In the genomic region with DNA sequence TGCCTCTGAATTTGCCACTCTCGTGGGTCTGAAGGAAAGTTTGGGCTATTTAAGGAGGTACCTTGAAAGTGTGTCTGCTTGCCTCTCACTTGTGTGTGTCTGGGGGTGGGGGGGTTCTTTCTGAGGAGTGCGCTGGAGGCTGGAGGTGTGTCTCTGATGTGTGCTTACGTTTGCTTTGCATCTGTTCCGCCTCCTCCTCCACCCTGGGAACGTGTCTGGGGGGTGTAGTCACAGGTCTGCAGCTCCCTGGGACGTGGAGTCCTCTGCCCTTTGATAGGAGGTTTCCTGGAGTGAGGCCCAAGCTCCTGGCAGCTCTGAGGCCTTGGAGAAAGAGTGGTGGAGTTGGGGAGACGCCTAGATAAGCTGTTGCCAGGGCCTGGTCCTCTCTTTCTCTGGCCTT, we compare ENCODE assay signal across 7 mouse cellular contexts. TPM values are rescaled to one million over a fixed set of nuclear protein-coding genes. Genes with fewer than 3 reads are reported as not detected.
DNase-seq lines count a peak whose midpoint lies in the region; ATAC-seq and TF ChIP-seq lines count a peak whose summit lies in the region.

No protein-coding gene starts in this region.

- H3K36me3 ChIP-seq in intestine, postnatal 0 days (ENCODE audit: control insufficient read depth, insufficient read depth): no peaks in the 10 kb centered on the region; the same call in 1 of the 2 replicates
- H3K36me3 ChIP-seq in liver, embryonic 16.5 days (ENCODE audit: control insufficient read depth, insufficient read depth): no peaks in the 10 kb centered on the region
- no peaks in the 10 kb centered on the region for H3K36me3 ChIP-seq in neural tube, embryonic 15.5 days

- H3K9me3 ChIP-seq in intestine, postnatal 0 days (ENCODE audit: control insufficient read depth): no peaks in the 10 kb centered on the region
- no peaks in the 10 kb centered on the region for H3K9me3 ChIP-seq in liver, embryonic 16.5 days (replicated peaks; ENCODE audit: control insufficient read depth, low read length)
- no peaks in the 10 kb centered on the region for H3K9me3 ChIP-seq in neural tube, embryonic 15.5 days (replicated peaks)

- H3K4me1 ChIP-seq in intestine, postnatal 0 days (replicated peaks; ENCODE audit: control insufficient read depth, insufficient read depth, low read length): peaks cover 35% of the 10 kb centered on the region
- H3K4me1 ChIP-seq in liver, embryonic 16.5 days (ENCODE audit: control insufficient read depth, low read depth, low read length): peaks cover 17% of the 10 kb centered on the region
- peaks cover 83% of the 10 kb centered on the region for H3K4me1 ChIP-seq in neural tube, embryonic 15.5 days

- peak overlapping the region; percentile 84 for H3K4me2 ChIP-seq in intestine, postnatal 0 days (replicated peaks; ENCODE audit: low read depth)
- H3K4me2 ChIP-seq in liver, embryonic 16.5 days (ENCODE audit: low read depth, low read length): peak overlapping the region; percentile 50
- H3K4me2 ChIP-seq in neural tube, embryonic 15.5 days: peak overlapping the region; percentile 98

- peak overlapping the region; percentile 98 for H3K4me3 ChIP-seq in intestine, postnatal 0 days (ENCODE audit: low read depth, low read length)
- peak overlapping the region; percentile 41 for H3K4me3 ChIP-seq in liver, embryonic 16.5 days (ENCODE audit: low read depth, low read length)
- peak overlapping the region; percentile 72 for H3K4me3 ChIP-seq in neural tube, embryonic 15.5 days (replicated peaks)

- ATAC-seq in intestine, postnatal 0 days: peak; percentile 47
- peak; percentile 55 for ATAC-seq in liver, embryonic 16.5 days (ENCODE audit: low read depth)
- no peak for ATAC-seq in neural tube, embryonic 15.5 days (ENCODE audit: low FRiP score)

- H3K27ac ChIP-seq in intestine, postnatal 0 days (ENCODE audit: low read depth, low read length): peak overlapping the region; percentile 83
- H3K27ac ChIP-seq in liver, embryonic 16.5 days (ENCODE audit: low read length): peak overlapping the region; percentile 78
- peak overlapping the region; percentile 78 for H3K27ac ChIP-seq in neural tube, embryonic 15.5 days (replicated peaks)

- no peak overlapping the region for H3K9ac ChIP-seq in intestine, postnatal 0 days (ENCODE audit: low read depth, low read length)
- H3K9ac ChIP-seq in liver, embryonic 16.5 days (ENCODE audit: low read depth, low read length): no peak overlapping the region; the same call in 1 of the 2 replicates
- no peak overlapping the region for H3K9ac ChIP-seq in neural tube, embryonic 15.5 days (replicated peaks)

- no peaks in the 10 kb centered on the region for H3K27me3 ChIP-seq in intestine, postnatal 0 days (replicated peaks; ENCODE audit: control insufficient read depth, insufficient read depth, low read length)
- peaks cover 23% of the 10 kb centered on the region for H3K27me3 ChIP-seq in liver, embryonic 16.5 days (ENCODE audit: control insufficient read depth, insufficient read depth, low read depth, low read length)
- no peaks in the 10 kb centered on the region for H3K27me3 ChIP-seq in neural tube, embryonic 15.5 days (replicated peaks)

- DNase-seq in adrenal gland, adult 2 months: peak; percentile 93
- DNase-seq in cerebellum, adult 9-10 months: peak; percentile 56
- DNase-seq in heart, adult 18-20 months: peak; percentile 94 to 96
- DNase-seq in left cerebral cortex, adult 11 months (ENCODE audit: low spot score): no peak

- TF ChIP-seq CTCF in intestine, postnatal 0 days (IDR thresholded peaks at IDR 0.05; ENCODE audit: low read depth): no peak

- 5% methylated on average over 7 of the region's 7 CpGs for WGBS in intestine, postnatal 0 days
- 27% methylated on average over 7 of the region's 7 CpGs for WGBS in liver, embryonic 16.5 days (ENCODE audit: insufficient replicate concordance)
- WGBS in neural tube, embryonic 15.5 days: 16% methylated on average over 7 of the region's 7 CpGs

RNA-seq across cellular contexts. Expression of gene Bcl9l, which starts 4.8 kb away (rescaled TPM):
- 10 to 100 TPM; 41.9 to 61.1 TPM for total RNA-seq in adrenal gland, adult 2 months (2021)
- 62.7 and 64.5 TPM in 2 replicates for polyA plus RNA-seq in adrenal gland, adult 2 months (2012; rRNA removed)
- total RNA-seq in heart, adult 18-20 months (2021): 10 to 100 TPM; 36.2 to 41.7 TPM
- 4.8 and 4.9 TPM in 2 replicates for polyA plus RNA-seq in intestine, postnatal 0 days (2015; fragmentation: Nextera tagmentation; extraction: Ambion mirVana)
- polyA plus RNA-seq in liver, embryonic 16.5 days (2015; fragmentation: Nextera tagmentation; extraction: Ambion mirVana): 2.2 TPM in 2 replicates
- 9.7 and 11.5 TPM in 2 replicates for polyA plus RNA-seq in neural tube, embryonic 15.5 days (2015; fragmentation: Nextera tagmentation; extraction: Ambion mirVana)

RNA-seq across cellular contexts. Expression of gene Upk2, which starts 32.7 kb away (rescaled TPM):
- not detected for total RNA-seq in adrenal gland, adult 2 months (2021)
- not detected in 2 replicates for polyA plus RNA-seq in adrenal gland, adult 2 months (2012; rRNA removed)
- not detected for total RNA-seq in heart, adult 18-20 months (2021)
- polyA plus RNA-seq in intestine, postnatal 0 days (2015; fragmentation: Nextera tagmentation; extraction: Ambion mirVana): not detected in 2 replicates
- not detected in 2 replicates for polyA plus RNA-seq in liver, embryonic 16.5 days (2015; fragmentation: Nextera tagmentation; extraction: Ambion mirVana)
- 0.73 TPM in 1 of 2 replicates, not detected in the other for polyA plus RNA-seq in neural tube, embryonic 15.5 days (2015; fragmentation: Nextera tagmentation; extraction: Ambion mirVana)

RNA-seq across cellular contexts. Expression of gene Foxr1, which starts 46.5 kb away (rescaled TPM):
- total RNA-seq in adrenal gland, adult 2 months (2021): not detected
- not detected in 2 replicates for polyA plus RNA-seq in adrenal gland, adult 2 months (2012; rRNA removed)
- not detected for total RNA-seq in heart, adult 18-20 months (2021)
- polyA plus RNA-seq in intestine, postnatal 0 days (2015; fragmentation: Nextera tagmentation; extraction: Ambion mirVana): not detected in 2 replicates
- polyA plus RNA-seq in liver, embryonic 16.5 days (2015; fragmentation: Nextera tagmentation; extraction: Ambion mirVana): not detected in 2 replicates
- polyA plus RNA-seq in neural tube, embryonic 15.5 days (2015; fragmentation: Nextera tagmentation; extraction: Ambion mirVana): 0.09 TPM in 1 of 2 replicates, not detected in the other

Comparison
In these comparisons a context has a peak if more than half of its experiments do, and no peak if none do; other contexts are left out.
1. H3K4me3 ChIP-seq: peak in every context shown above with its lines; median percentile 98 in intestine, postnatal 0 days; 72 in neural tube, embryonic 15.5 days; 41 in liver, embryonic 16.5 days.